Mouse (Mus musculus) liver, adult 2 months (tissue): ENCODE measurements around the gene Col6a3. TPM values are rescaled to one million over a fixed set of nuclear protein-coding genes. Genes with fewer than 3 reads are reported as not detected.

Experiments
- DNase-seq: peaks from one replicate; pipeline ENCODE4 v3.0.0-alpha.2; 2011; ENCODE audit warnings: low read depth, low spot score; ENCODE audit errors: extremely low read depth
- H3K27ac ChIP-seq: fragments of 200-500 bp; replicated peaks from 2 replicates; pipeline ENCODE4 v1.5.1; 2012; ENCODE audit warnings: low read depth, mild to moderate bottlenecking, control low read depth, inconsistent platforms, low read length; ENCODE audit not compliant: insufficient read depth
- H3K27me3 ChIP-seq: fragments of 200-500 bp; 2 replicates; pipeline ENCODE4 v1.6.1; 2012; ENCODE audit warnings: mild to moderate bottlenecking, moderate library complexity, low read length, inconsistent platforms; ENCODE audit not compliant: control insufficient read depth, insufficient read depth
- H3K36me3 ChIP-seq: fragments of 200-500 bp; 2 replicates; pipeline ENCODE4 v1.6.1; 2012; ENCODE audit warnings: low read length, inconsistent platforms; ENCODE audit not compliant: control insufficient read depth, insufficient read depth
- H3K4me1 ChIP-seq: fragments of 200-500 bp; 2 replicates; pipeline ENCODE4 v1.6.1; 2011; ENCODE audit warnings: low read length; ENCODE audit not compliant: control insufficient read depth, insufficient read depth
- H3K4me3 ChIP-seq: fragments of 200-500 bp; 2 replicates; pipeline ENCODE4 v1.5.1; 2011; ENCODE audit warnings: low read depth, mild to moderate bottlenecking, control low read depth, low read length, moderate library complexity; ENCODE audit not compliant: insufficient read depth
- H3K79me2 ChIP-seq: fragments of 200-500 bp; 2 replicates; pipeline ENCODE4 v1.6.1; 2012; ENCODE audit warnings: inconsistent platforms, mild to moderate bottlenecking, low read length, moderate library complexity; ENCODE audit not compliant: control insufficient read depth, insufficient read depth
- H3K9ac ChIP-seq: fragments of 200-500 bp; 2 replicates; pipeline ENCODE4 v1.6.1; 2012; ENCODE audit warnings: low read depth, mild to moderate bottlenecking, control low read depth, inconsistent platforms, low read length
- CTCF ChIP-seq: fragments of 200-500 bp; IDR thresholded peaks from 2 replicates; pipeline ENCODE4 v1.5.1; 2011; ENCODE audit warnings: low read depth, low read length, control low read depth
- POLR2A ChIP-seq: fragments of 200-500 bp; IDR thresholded peaks from 2 replicates; pipeline ENCODE4 v1.6.1; 2011; ENCODE audit warnings: low read length, control low read depth; ENCODE audit not compliant: insufficient read depth; ENCODE audit errors: extremely low read depth
- WGBS: fragments of 180-500 bp; shearing (Covaris S2); methylation state at CpG from one replicate; pipeline ENCODE4 v1.1.7; 2018; 5-methylcytosine and 5-hydroxymethylcytosine counted together
- polyA plus RNA-seq: library from polyadenylated mRNA; depleted of rRNA; stranded (reverse); fragments of >200 nt; gene quantifications from 2 replicates; pipeline ENCODE4 v1.2.3, GENCODE M21; 2012
- total RNA-seq: library from RNA; depleted of rRNA; stranded (reverse); fragments of >200 nt; gene quantifications from 2 replicates; pipeline ENCODE4 v1.2.3, GENCODE M21; 2014

Gene Col6a3
- total and polyA plus RNA-seq, 2 experiments = 2.1 to 5.5 TPM

- Histone ChIP-seq H3K4me3 (no peak overlapping the region), H3K4me1 (no peaks in the 10 kb centered on the region), H3K9ac (no peak overlapping the region), H3K36me3 (no peaks in the 10 kb centered on the region), H3K79me2 (no peaks in the 10 kb centered on the region), H3K27ac (no peak overlapping the region), H3K27me3 (no peaks in the 10 kb centered on the region; the same call in 1 of the 2 replicates)
- TF ChIP-seq POLR2A = no peak
- no peak for TF ChIP-seq CTCF
- 94% methylated on average over 2 of the region's 2 CpGs for WGBS
- no peak for DNase-seq
Measured at GRCm38 (mm10) chr1:90738913-90739312, 104.9 kb downstream of the Col6a3 start.

- no peak overlapping the region for H3K27ac ChIP-seq
- H3K27me3 ChIP-seq = peaks cover 2% of the 10 kb centered on the region; the same call in 1 of the 2 replicates
- H3K79me2 ChIP-seq = no peaks in the 10 kb centered on the region
- DNase-seq = no peak
- no peak overlapping the region for H3K4me3 ChIP-seq
- no peaks in the 10 kb centered on the region for H3K4me1 ChIP-seq
- WGBS = 78% methylated on average over 3 of the region's 3 CpGs
- no peak overlapping the region for H3K9ac ChIP-seq
- no peaks in the 10 kb centered on the region for H3K36me3 ChIP-seq
- TF ChIP-seq POLR2A = no peak
- no peak for TF ChIP-seq CTCF
Measured at GRCm38 (mm10) chr1:90729466-90729865, 114.3 kb downstream of the Col6a3 start.

DNA sequence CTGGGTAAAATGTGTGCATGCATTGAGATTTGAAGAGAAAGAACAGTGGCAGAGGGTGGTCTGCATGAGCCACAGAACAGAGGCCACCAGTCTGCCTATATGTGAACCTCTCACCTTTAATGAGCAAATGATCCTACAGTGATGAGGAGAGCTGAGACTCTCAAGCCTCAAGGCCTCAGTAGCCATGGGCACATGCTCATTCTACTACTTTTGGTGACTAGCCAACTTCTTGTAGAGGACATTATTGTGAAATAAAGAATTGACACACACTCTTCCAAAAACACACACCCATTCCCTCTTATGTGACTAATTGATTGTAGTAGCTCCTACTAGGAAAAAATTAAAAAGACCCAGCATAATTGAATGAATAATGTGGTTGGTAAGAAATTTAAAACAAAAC is 120.0 kb downstream of the Col6a3 start:
- H3K27me3 ChIP-seq = no peaks in the 10 kb centered on the region

DNA sequence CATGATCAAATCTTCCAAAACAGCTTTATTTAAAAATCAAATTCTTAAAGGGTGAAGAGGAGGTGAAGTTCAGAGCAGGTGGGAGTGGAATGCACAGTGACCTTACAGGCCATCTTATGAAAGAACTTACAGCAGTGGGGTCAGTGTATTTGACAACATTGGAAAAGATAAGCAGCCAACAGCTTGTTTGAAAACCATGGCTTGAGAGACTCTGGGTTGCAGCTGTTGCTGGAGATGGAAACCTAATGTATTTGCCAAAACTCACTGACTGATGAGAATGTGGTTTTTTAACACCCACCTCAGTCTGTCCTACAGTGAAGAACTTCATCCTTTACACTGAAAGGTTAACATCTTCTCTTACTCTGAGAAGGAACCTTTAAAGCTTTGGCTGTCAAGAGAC is 120.4 kb downstream of the Col6a3 start:
- TF ChIP-seq CTCF (no peak), POLR2A (no peak)
- no peaks in the 10 kb centered on the region for H3K4me1 ChIP-seq
- no peak overlapping the region for H3K27ac ChIP-seq
- no peaks in the 10 kb centered on the region for H3K27me3 ChIP-seq
- no peak overlapping the region for H3K9ac ChIP-seq
- DNase-seq = no peak
- H3K36me3 ChIP-seq = no peaks in the 10 kb centered on the region
- H3K4me3 ChIP-seq = no peak overlapping the region
- H3K79me2 ChIP-seq = no peaks in the 10 kb centered on the region

More for the DNA sequence above, 120.0 kb downstream of the Col6a3 start:
- no peaks in the 10 kb centered on the region for H3K79me2 ChIP-seq
- H3K4me1 ChIP-seq = no peaks in the 10 kb centered on the region
- no peak for DNase-seq
- no peak overlapping the region for H3K9ac ChIP-seq
- no peak overlapping the region for H3K4me3 ChIP-seq
- no peak for TF ChIP-seq POLR2A
- no peaks in the 10 kb centered on the region for H3K36me3 ChIP-seq
- no peak overlapping the region for H3K27ac ChIP-seq

DNA sequence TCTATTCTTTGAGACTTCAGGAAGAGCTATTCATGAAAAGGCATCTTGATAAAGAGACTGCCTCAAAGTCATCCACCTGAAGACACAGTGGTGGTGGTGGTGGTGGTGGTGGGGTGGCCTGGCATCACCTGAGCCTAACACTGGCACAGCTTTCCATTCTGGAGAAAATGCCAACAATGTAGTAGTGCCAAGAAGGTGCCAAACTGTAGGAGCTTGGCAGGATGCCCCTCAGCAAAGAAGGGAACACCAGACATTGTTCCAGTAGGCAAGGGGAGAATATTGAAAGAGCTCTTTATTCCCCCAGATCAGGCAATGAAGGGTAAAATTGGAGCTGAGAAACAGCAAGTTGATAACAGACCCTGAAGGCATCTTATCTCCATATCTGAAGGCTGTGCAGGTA is 121.8 kb downstream of the Col6a3 start:
- TF ChIP-seq POLR2A (no peak), CTCF (no peak)
- no peaks in the 10 kb centered on the region for H3K79me2 ChIP-seq
- no peak overlapping the region for H3K4me3 ChIP-seq
- no peak overlapping the region for H3K9ac ChIP-seq
- no peaks in the 10 kb centered on the region for H3K36me3 ChIP-seq
- H3K27ac ChIP-seq = no peak overlapping the region
- no peaks in the 10 kb centered on the region for H3K27me3 ChIP-seq
- H3K4me1 ChIP-seq = no peaks in the 10 kb centered on the region
- DNase-seq = no peak

DNA sequence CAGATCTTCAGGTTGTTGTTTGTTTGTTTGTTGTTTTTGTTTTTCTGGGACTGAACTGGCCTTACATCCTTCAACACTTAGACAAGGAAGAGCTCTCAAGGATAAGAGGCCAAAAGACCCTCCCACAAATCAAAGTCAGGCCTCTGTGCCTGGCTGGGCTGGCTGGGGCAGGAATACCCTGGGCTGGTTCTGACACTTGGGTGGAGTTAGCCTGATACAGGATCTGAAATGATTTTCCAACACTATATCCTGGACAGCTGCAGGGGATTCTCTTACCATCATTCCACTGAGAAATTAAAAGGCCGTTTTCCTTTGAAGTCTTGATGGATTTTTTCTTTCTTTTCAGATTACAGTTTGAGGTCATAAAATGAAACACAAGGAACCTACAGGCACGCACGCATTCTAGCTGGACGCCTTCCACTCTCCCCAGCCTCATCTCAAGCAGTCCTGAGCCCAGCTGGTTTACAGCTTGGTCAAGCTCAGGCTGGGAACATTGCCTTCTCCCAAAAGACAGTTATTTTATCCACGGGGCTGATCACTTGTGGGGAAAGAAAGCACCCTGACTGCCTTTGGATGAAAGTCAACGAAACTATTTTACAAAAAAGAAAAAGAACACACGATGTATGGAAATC is 123.0 kb downstream of the Col6a3 start:
- no peaks in the 10 kb centered on the region for H3K36me3 ChIP-seq
- no peak for TF ChIP-seq POLR2A
- TF ChIP-seq CTCF = no peak
- WGBS = 69% methylated on average over 7 of the region's 7 CpGs
- no peak overlapping the region for H3K9ac ChIP-seq
- no peak overlapping the region for H3K4me3 ChIP-seq
- no peaks in the 10 kb centered on the region for H3K4me1 ChIP-seq
- no peak for DNase-seq
- H3K27me3 ChIP-seq = no peaks in the 10 kb centered on the region
- H3K27ac ChIP-seq = no peak overlapping the region
- H3K79me2 ChIP-seq = no peaks in the 10 kb centered on the region
